Comparison of ENCODE assay signal across 8 mouse cellular contexts in the genomic region with DNA sequence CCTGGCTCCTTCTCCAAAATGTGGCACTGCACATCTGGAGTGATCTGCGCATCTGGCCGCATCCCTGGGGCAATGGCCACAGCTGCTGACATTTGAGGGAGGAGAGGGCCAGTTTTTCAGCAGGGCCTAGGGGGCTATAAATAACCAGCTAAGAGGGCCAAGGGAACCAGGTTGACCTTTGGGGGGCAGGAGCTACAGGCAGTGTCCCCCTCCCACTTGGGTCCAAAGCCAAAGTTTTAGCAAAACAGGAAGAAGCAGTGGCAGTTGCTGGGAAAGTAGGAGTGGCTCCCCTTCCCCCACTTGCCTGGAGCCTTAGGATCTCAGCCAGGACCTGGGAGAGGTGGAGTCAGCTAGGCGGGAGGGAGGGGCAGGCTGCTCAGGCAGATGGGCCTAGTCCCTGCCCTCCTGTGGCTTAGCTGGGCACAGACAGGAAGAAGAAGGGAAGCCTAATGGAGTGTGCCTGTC. TPM values are rescaled to one million over a fixed set of nuclear protein-coding genes. Genes with fewer than 3 reads are reported as not detected.
DNase-seq lines count a peak whose midpoint lies in the region; ATAC-seq lines count a peak whose summit lies in the region.

No protein-coding gene starts in this region.

- H3K4me2 ChIP-seq in embryonic facial prominence, embryonic 12.5 days (replicated peaks) = no peak overlapping the region

- DNase-seq in cerebellum, postnatal 10 days = peak; percentile 78 to 85
- DNase-seq in cerebellum, adult 9-11 months = no peak
- DNase-seq in heart, postnatal 10 days = peak; percentile 91 to 92
- DNase-seq in large intestine, adult 2 months (ENCODE audit: low read depth, low spot score) = peak; percentile 53
- no peak for DNase-seq in left cerebral cortex, adult 18-20 months (ENCODE audit: low spot score in 2 of 2)
- DNase-seq in frontal cortex, postnatal 36 days (ENCODE audit: low spot score in 2 of 2) = no peak

- peaks cover 9% of the 10 kb centered on the region for H3K4me1 ChIP-seq in embryonic facial prominence, embryonic 12.5 days

- no peak for ATAC-seq in embryonic facial prominence, embryonic 12.5 days (ENCODE audit: insufficient number of reproducible peaks, insufficient read depth, low FRiP score, low TSS enrichment)
- peak; percentile 24 for ATAC-seq in megakaryocyte progenitor cell, adult 5-6 weeks (replicated peaks; ENCODE audit: poor library complexity)

- intact Hi-C loops in heart, postnatal 10 days (cut with DNase I) = loop anchor here (2.0 kb wide), 2 partner anchors 27 to 55 kb away; no protein-coding TSS in a partner anchor

- H3K9me3 ChIP-seq in embryonic facial prominence, embryonic 12.5 days = no peaks in the 10 kb centered on the region

- 9% methylated on average over 3 of the region's 3 CpGs for WGBS in embryonic facial prominence, embryonic 12.5 days
- WGBS in large intestine, adult 2 months = 21% methylated on average over 3 of the region's 3 CpGs

- peak overlapping the region; percentile 52; the same call in 1 of the 2 replicates for H3K27ac ChIP-seq in embryonic facial prominence, embryonic 12.5 days

- H3K4me3 ChIP-seq in embryonic facial prominence, embryonic 12.5 days = no peak overlapping the region

- H3K9ac ChIP-seq in embryonic facial prominence, embryonic 12.5 days = no peak overlapping the region

- H3K36me3 ChIP-seq in embryonic facial prominence, embryonic 12.5 days = no peaks in the 10 kb centered on the region

- H3K27me3 ChIP-seq in embryonic facial prominence, embryonic 12.5 days = no peaks in the 10 kb centered on the region

RNA-seq across cellular contexts. Expression of a gene that starts 4.3 kb away (rescaled TPM):
- polyA plus RNA-seq in embryonic facial prominence, embryonic 12.5 days (2016; fragmentation: Nextera tagmentation; extraction: Ambion mirVana) = 33.5 and 38.8 TPM in 2 replicates
- total RNA-seq in heart, postnatal 10 days (2021) = 10 to 100 TPM; 57.9 to 59.4 TPM
- 22.9 and 23.1 TPM in 2 replicates for polyA plus RNA-seq in large intestine, adult 2 months (2012; rRNA removed)
- total RNA-seq in megakaryocyte progenitor cell, adult 5-6 weeks (2015) = 22.1 and 29.2 TPM in 2 replicates
- total RNA-seq in megakaryocyte progenitor cell, adult 5-6 weeks (2017) = 12.6 and 14.0 TPM in 2 replicates
- 10 to 100 TPM; 31.5 to 36.1 TPM for total RNA-seq in left cerebral cortex, adult 18-20 months (2021)

Comparison
In these comparisons a context has a peak if more than half of its experiments do, and no peak if none do; other contexts are left out.
1. DNase-seq: peak in cerebellum, postnatal 10 days (2 of 2), heart, postnatal 10 days (2 of 2) and large intestine, adult 2 months (single experiment); none in cerebellum, adult 9-11 months (single experiment), left cerebral cortex, adult 18-20 months (0 of 2) and frontal cortex, postnatal 36 days (0 of 2).